Mouse (Mus musculus): Measurements from ENCODE around the gene Tfpi2. TPM values are rescaled to one million over a fixed set of nuclear protein-coding genes. Genes with fewer than 3 reads are reported as not detected.

Tfpi2 gene
- total and polyA plus RNA-seq, 3 experiments: not detected

DNA sequence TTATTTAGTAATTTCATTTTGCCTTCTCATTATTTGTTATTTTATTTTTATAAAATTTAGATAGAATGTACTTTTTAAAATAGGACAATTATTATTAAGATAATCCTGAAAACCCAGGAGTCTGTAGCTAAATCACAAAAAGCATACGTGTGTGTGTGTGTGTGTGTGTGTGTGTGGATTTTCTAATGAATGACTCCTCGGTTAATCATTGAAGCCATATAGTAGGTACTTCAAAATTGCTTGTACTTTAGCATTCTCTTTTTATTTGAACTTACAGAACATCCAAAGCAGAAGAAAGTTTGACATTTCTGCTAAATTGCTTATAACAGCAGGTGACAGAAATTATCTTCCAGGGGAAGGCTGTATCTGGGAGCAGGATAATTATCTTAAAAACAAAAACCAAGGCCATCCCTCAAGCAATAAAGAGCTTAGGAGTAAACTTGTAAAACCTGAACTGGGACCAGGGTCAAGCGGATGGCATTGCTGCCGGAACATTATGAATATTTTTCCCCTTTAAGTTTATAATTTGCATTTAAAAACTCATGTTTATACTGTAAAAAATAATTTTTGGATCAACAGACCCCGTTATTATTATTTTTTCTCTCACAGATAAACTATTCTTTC is 5.9 kb downstream of the Tfpi2 start:
- no peaks in the 10 kb centered on the region for H3K9me3 ChIP-seq (replicated peaks)
- H3K4me3 ChIP-seq (ENCODE audit: low read depth, low read length): no peak overlapping the region
- no peaks in the 10 kb centered on the region for H3K27me3 ChIP-seq (ENCODE audit: insufficient read depth, low read length)
- ATAC-seq (ENCODE audit: extremely low read depth, insufficient number of reproducible peaks, low FRiP score, poor library complexity, severe bottlenecking): no peak
- TF ChIP-seq POLR2AphosphoS5 (IDR thresholded peaks at IDR 0.05; ENCODE audit: insufficient replicate concordance, low read depth, low read length) (no peak), GATA2 (IDR thresholded peaks at IDR 0.05; ENCODE audit: borderline replicate concordance, low read depth, low read length) (no peak), CTCF (IDR thresholded peaks at IDR 0.05; ENCODE audit: low read depth, low read length) (no peak), TAL1 (conservative IDR thresholded peaks at IDR 0.05; ENCODE audit: low read depth, low read length) (no peak), GATA1 (IDR thresholded peaks at IDR 0.05; ENCODE audit: borderline replicate concordance, low read length) (no peak)
- no peaks in the 10 kb centered on the region for H3K4me1 ChIP-seq (ENCODE audit: insufficient read depth, low read depth, low read length)
- no peak for DNase-seq (ENCODE audit: low spot score)
- H3K36me3 ChIP-seq (replicated peaks): no peaks in the 10 kb centered on the region

DNA sequence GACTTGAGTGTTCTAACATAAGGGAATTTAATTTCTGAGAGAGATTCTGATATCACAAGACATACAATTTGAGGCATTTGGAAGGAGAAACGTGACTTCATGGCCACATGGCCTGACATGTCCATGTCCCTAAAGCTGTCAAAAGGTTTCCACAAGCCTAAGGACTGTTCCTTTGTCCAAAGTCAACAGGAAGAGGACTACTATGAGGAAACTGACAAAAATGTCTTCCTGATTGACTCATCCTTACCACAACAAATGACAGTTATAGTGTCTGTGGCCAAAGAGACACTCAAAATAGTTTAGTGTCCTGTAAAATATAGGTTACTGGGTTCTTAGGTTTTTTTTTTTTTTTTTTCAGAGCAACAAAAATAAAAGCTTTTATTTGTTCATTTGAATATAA is 15.0 kb downstream of the Tfpi2 start:
- Histone ChIP-seq H3K9me3 (replicated peaks) (no peaks in the 10 kb centered on the region), H3K4me3 (ENCODE audit: low read depth, low read length) (no peak overlapping the region), H3K4me1 (ENCODE audit: insufficient read depth, low read depth, low read length) (no peaks in the 10 kb centered on the region), H3K36me3 (replicated peaks) (no peaks in the 10 kb centered on the region), H3K27me3 (ENCODE audit: insufficient read depth, low read length) (0 out of 2 replicates have a peak, but pooled peaks cover 2% of the 10 kb centered on the region)
- no peak for DNase-seq (ENCODE audit: low spot score)
- ATAC-seq (ENCODE audit: extremely low read depth, insufficient number of reproducible peaks, low FRiP score, poor library complexity, severe bottlenecking): no peak
- TF ChIP-seq TAL1 (conservative IDR thresholded peaks at IDR 0.05; ENCODE audit: low read depth, low read length): no peak
- no peak for TF ChIP-seq CTCF (IDR thresholded peaks at IDR 0.05; ENCODE audit: low read depth, low read length)
- TF ChIP-seq GATA1 (IDR thresholded peaks at IDR 0.05; ENCODE audit: borderline replicate concordance, low read length): no peak
- no peak for TF ChIP-seq GATA2 (IDR thresholded peaks at IDR 0.05; ENCODE audit: borderline replicate concordance, low read depth, low read length)
- TF ChIP-seq POLR2AphosphoS5 (IDR thresholded peaks at IDR 0.05; ENCODE audit: insufficient replicate concordance, low read depth, low read length): no peak

DNA sequence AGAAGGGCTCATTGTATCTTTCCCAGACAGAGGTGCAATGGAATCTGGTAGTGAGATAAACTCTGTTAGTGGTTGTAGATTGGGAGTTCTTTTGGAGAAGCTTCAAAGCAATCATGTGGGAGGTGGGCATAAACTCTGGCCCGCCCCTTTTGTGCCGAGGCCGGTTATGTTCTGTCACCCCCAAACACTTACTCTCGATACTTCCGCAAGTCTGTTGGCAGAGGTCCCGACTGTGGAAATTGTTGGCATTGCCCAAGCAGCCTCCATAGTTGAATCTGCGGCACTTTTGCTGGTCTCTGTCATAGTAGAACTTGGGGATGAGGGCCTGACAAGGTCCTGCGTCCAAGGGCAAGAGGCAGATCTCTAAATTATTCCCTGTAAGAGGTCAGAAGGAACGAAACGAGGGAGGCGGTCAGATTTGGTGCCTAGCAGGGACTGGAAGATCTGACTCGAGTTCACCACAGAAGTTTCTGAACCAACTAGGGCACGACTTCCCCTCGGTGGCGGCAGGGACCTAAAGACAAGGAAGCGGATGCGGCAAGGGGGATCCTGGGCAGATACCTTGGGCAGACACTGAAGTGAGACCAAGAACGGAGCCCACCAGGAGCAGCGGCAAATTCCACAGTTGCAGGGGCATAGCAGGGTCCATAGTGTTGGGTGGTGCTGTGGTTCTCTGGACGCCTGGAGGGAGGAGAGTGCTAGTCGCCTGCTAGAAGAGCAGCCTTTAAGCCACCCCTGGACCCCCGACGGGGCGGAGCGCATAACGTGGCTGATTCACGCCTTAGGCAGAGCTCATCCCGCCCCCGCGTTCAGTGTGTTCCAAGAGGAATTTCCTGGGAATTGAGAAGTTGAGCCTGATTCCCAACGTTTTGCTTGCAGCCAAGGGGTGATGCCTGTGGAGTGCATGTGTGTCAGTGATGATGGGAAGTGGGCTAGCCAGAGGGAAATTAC is 20.8 kb downstream of the Tfpi2 start:
- DNase-seq (ENCODE audit: low spot score) (no peak), ATAC-seq (ENCODE audit: extremely low read depth, insufficient number of reproducible peaks, low FRiP score, poor library complexity, severe bottlenecking) (no peak)
- Histone ChIP-seq H3K4me1 (ENCODE audit: insufficient read depth, low read depth, low read length) (no peaks in the 10 kb centered on the region), H3K36me3 (replicated peaks) (no peaks in the 10 kb centered on the region), H3K4me3 (ENCODE audit: low read depth, low read length) (no peak overlapping the region), H3K9me3 (replicated peaks) (no peaks in the 10 kb centered on the region), H3K27me3 (ENCODE audit: insufficient read depth, low read length) (no peaks in the 10 kb centered on the region)
- TF ChIP-seq CTCF (IDR thresholded peaks at IDR 0.05; ENCODE audit: low read depth, low read length): no peak
- TF ChIP-seq TAL1 (conservative IDR thresholded peaks at IDR 0.05; ENCODE audit: low read depth, low read length): no peak

DNA sequence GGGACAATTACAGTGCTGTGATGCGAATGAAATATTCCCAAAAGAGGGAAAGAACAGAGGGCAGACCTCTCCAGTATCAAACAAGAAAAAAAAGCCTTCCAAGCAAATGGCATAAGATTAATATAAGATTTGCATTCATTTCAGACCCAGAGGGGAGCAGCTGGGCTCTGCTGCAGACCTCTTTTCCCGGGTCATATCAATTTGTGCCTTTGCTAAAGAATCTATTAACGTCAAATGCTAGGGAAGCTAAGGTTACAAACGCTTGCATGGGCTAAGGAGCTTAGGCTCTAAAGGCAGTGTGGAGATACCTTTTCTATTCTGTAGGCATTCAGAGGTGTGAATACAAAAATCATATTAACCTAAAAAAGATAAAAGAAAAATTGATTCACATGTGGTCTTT is 33.8 kb downstream of the Tfpi2 start:
- H3K27me3 ChIP-seq (ENCODE audit: insufficient read depth, low read length): no peaks in the 10 kb centered on the region
- DNase-seq (ENCODE audit: low spot score) (no peak), ATAC-seq (ENCODE audit: extremely low read depth, insufficient number of reproducible peaks, low FRiP score, poor library complexity, severe bottlenecking) (no peak)
- H3K4me3 ChIP-seq (ENCODE audit: low read depth, low read length): no peak overlapping the region
- H3K36me3 ChIP-seq (replicated peaks): no peaks in the 10 kb centered on the region
- H3K9me3 ChIP-seq (replicated peaks): no peaks in the 10 kb centered on the region
- TF ChIP-seq TAL1 (conservative IDR thresholded peaks at IDR 0.05; ENCODE audit: low read depth, low read length) (no peak), POLR2AphosphoS5 (IDR thresholded peaks at IDR 0.05; ENCODE audit: insufficient replicate concordance, low read depth, low read length) (no peak), GATA1 (IDR thresholded peaks at IDR 0.05; ENCODE audit: borderline replicate concordance, low read length) (no peak), GATA2 (IDR thresholded peaks at IDR 0.05; ENCODE audit: borderline replicate concordance, low read depth, low read length) (no peak), CTCF (IDR thresholded peaks at IDR 0.05; ENCODE audit: low read depth, low read length) (no peak)
- no peaks in the 10 kb centered on the region for H3K4me1 ChIP-seq (ENCODE audit: insufficient read depth, low read depth, low read length)

DNA sequence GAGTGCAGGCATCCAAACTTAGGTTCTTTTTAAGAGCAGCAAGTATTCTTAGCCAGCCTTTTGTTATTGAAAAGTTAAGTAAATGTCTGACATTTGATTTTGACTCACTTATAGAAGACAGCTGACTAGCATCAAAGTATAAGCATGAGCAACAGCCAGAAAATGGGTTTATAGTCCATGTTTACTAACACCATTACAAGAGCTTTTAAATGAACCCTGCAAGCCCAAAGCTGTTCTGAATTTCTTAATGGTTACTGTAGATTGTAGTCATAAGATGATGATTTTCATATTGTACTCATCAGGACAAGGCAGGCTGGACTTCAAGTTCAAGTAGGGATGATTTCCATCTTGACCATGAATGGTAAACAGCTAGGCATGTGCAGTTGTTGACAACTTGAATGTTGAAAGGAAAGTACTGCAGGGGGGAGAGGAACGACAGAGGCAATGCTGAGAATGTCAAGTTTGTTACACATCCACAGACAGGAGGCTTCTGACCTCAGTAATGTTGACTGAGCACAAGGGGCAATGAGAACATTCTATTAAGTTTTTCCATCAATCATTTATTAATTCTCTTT is 52.5 kb downstream of the Tfpi2 start:
- Histone ChIP-seq H3K27me3 (ENCODE audit: insufficient read depth, low read length) (no peaks in the 10 kb centered on the region), H3K4me3 (ENCODE audit: low read depth, low read length) (no peak overlapping the region), H3K4me1 (ENCODE audit: insufficient read depth, low read depth, low read length) (no peaks in the 10 kb centered on the region), H3K36me3 (replicated peaks) (no peaks in the 10 kb centered on the region), H3K9me3 (replicated peaks) (no peaks in the 10 kb centered on the region)
- TF ChIP-seq GATA1 (IDR thresholded peaks at IDR 0.05; ENCODE audit: borderline replicate concordance, low read length): no peak
- TF ChIP-seq POLR2AphosphoS5 (IDR thresholded peaks at IDR 0.05; ENCODE audit: insufficient replicate concordance, low read depth, low read length): no peak
- TF ChIP-seq GATA2 (IDR thresholded peaks at IDR 0.05; ENCODE audit: borderline replicate concordance, low read depth, low read length): no peak
- TF ChIP-seq CTCF (IDR thresholded peaks at IDR 0.05; ENCODE audit: low read depth, low read length): no peak
- TF ChIP-seq TAL1 (conservative IDR thresholded peaks at IDR 0.05; ENCODE audit: low read depth, low read length): no peak
- no peak for ATAC-seq (ENCODE audit: extremely low read depth, insufficient number of reproducible peaks, low FRiP score, poor library complexity, severe bottlenecking)
- no peak for DNase-seq (ENCODE audit: low spot score)

DNA sequence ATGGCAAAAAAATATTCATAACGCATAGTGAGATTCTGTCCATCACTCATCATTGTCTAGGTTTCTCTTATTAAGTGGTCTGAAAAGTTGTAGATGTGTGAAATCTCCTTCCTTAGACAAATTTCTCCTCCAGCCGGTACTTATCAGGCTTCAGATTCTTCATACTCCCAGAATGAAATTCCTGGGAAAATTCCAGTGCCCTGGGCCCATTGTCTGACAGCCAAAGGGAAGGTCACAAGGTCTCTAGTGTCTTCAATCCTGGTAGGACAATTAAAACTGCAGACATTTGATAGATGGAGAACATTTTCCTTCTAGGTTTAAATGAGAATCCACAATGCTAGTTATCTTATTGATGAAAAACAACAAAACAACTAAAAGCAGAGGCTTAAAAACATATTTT is 53.1 kb downstream of the Tfpi2 start:
- H3K36me3 ChIP-seq (replicated peaks): no peaks in the 10 kb centered on the region
- no peaks in the 10 kb centered on the region for H3K9me3 ChIP-seq (replicated peaks)
- DNase-seq (ENCODE audit: low spot score) (no peak), ATAC-seq (ENCODE audit: extremely low read depth, insufficient number of reproducible peaks, low FRiP score, poor library complexity, severe bottlenecking) (no peak)
- TF ChIP-seq POLR2AphosphoS5 (IDR thresholded peaks at IDR 0.05; ENCODE audit: insufficient replicate concordance, low read depth, low read length): no peak
- no peaks in the 10 kb centered on the region for H3K4me1 ChIP-seq (ENCODE audit: insufficient read depth, low read depth, low read length)
- no peak overlapping the region for H3K4me3 ChIP-seq (ENCODE audit: low read depth, low read length)
- H3K27me3 ChIP-seq (ENCODE audit: insufficient read depth, low read length): no peaks in the 10 kb centered on the region

All from G1E (cell line).